Mouse (Mus musculus): ENCODE measurements around the gene Prim2. TPM values are rescaled to one million over a fixed set of nuclear protein-coding genes. Genes with fewer than 3 reads are reported as not detected.

The Prim2 gene
- polyA plus RNA-seq, 1 experiment from 2014 or later: 25.4 TPM

- 95% methylated on average over 7 of the region's 7 CpGs for WGBS
- ATAC-seq (ENCODE audit: low FRiP score, low TSS enrichment): no peak
- DNase-seq: no peak
- Histone ChIP-seq H3K36me3 (ENCODE audit: control insufficient read depth, insufficient read depth, low read length) (no peaks in the 10 kb centered on the region), H3K27me3 (ENCODE audit: control insufficient read depth, insufficient read depth, low read length) (no peaks in the 10 kb centered on the region), H3K4me1 (ENCODE audit: control insufficient read depth, insufficient read depth, low read length) (no peaks in the 10 kb centered on the region), H3K9ac (replicated peaks; ENCODE audit: low read length) (no peak overlapping the region), H3K27ac (replicated peaks; ENCODE audit: low read depth, low read length) (no peak overlapping the region), H3K9me3 (ENCODE audit: control insufficient read depth, low read length) (no peaks in the 10 kb centered on the region), H3K4me3 (replicated peaks; ENCODE audit: low read depth, low read length) (no peak overlapping the region), H3K4me2 (ENCODE audit: low read length) (no peak overlapping the region)
Measured at GRCm38 (mm10) chr1:33591997-33592608, 77.5 kb downstream of the Prim2 start.

GRCm38 (mm10) chr1:33590556-33591411 is 78.8 kb downstream of the Prim2 start:
- no peaks in the 10 kb centered on the region for H3K9me3 ChIP-seq (ENCODE audit: control insufficient read depth, low read length)
- H3K4me1 ChIP-seq (ENCODE audit: control insufficient read depth, insufficient read depth, low read length): no peaks in the 10 kb centered on the region
- H3K27me3 ChIP-seq (ENCODE audit: control insufficient read depth, insufficient read depth, low read length): no peaks in the 10 kb centered on the region
- WGBS: 76% methylated on average over 8 of the region's 8 CpGs
- DNase-seq (no peak), ATAC-seq (ENCODE audit: low FRiP score, low TSS enrichment) (no peak)
- no peak overlapping the region for H3K4me3 ChIP-seq (replicated peaks; ENCODE audit: low read depth, low read length)
- H3K4me2 ChIP-seq (ENCODE audit: low read length): no peak overlapping the region
- no peaks in the 10 kb centered on the region for H3K36me3 ChIP-seq (ENCODE audit: control insufficient read depth, insufficient read depth, low read length)
- H3K27ac ChIP-seq (replicated peaks; ENCODE audit: low read depth, low read length): no peak overlapping the region
- H3K9ac ChIP-seq (replicated peaks; ENCODE audit: low read length): no peak overlapping the region

- no peaks in the 10 kb centered on the region for H3K27me3 ChIP-seq (ENCODE audit: control insufficient read depth, insufficient read depth, low read length)
Measured at GRCm38 (mm10) chr1:33589531-33589930, 80.1 kb downstream of the Prim2 start.

GRCm38 (mm10) chr1:33588557-33588956 is 81.0 kb downstream of the Prim2 start:
- DNase-seq (no peak), ATAC-seq (ENCODE audit: low FRiP score, low TSS enrichment) (no peak)
- no peak overlapping the region for H3K27ac ChIP-seq (replicated peaks; ENCODE audit: low read depth, low read length)
- no peak overlapping the region for H3K9ac ChIP-seq (replicated peaks; ENCODE audit: low read length)
- no peaks in the 10 kb centered on the region for H3K4me1 ChIP-seq (ENCODE audit: control insufficient read depth, insufficient read depth, low read length)
- no peaks in the 10 kb centered on the region for H3K27me3 ChIP-seq (ENCODE audit: control insufficient read depth, insufficient read depth, low read length)
- H3K36me3 ChIP-seq (ENCODE audit: control insufficient read depth, insufficient read depth, low read length): no peaks in the 10 kb centered on the region
- no peak overlapping the region for H3K4me3 ChIP-seq (replicated peaks; ENCODE audit: low read depth, low read length)
- no peaks in the 10 kb centered on the region for H3K9me3 ChIP-seq (ENCODE audit: control insufficient read depth, low read length)
- no peak overlapping the region for H3K4me2 ChIP-seq (ENCODE audit: low read length)
- WGBS: 67% methylated on average over 6 of the region's 6 CpGs

More at GRCm38 (mm10) chr1:33589531-33589930, 80.1 kb downstream of the Prim2 start:
- H3K9me3 ChIP-seq (ENCODE audit: control insufficient read depth, low read length): no peaks in the 10 kb centered on the region
- H3K27ac ChIP-seq (replicated peaks; ENCODE audit: low read depth, low read length): no peak overlapping the region
- no peaks in the 10 kb centered on the region for H3K4me1 ChIP-seq (ENCODE audit: control insufficient read depth, insufficient read depth, low read length)
- H3K9ac ChIP-seq (replicated peaks; ENCODE audit: low read length): no peak overlapping the region
- no peak overlapping the region for H3K4me2 ChIP-seq (ENCODE audit: low read length)
- DNase-seq (no peak), ATAC-seq (ENCODE audit: low FRiP score, low TSS enrichment) (no peak)
- H3K4me3 ChIP-seq (replicated peaks; ENCODE audit: low read depth, low read length): no peak overlapping the region
- WGBS: 72% methylated on average over 2 of the region's 2 CpGs
- no peaks in the 10 kb centered on the region for H3K36me3 ChIP-seq (ENCODE audit: control insufficient read depth, insufficient read depth, low read length)

- no peak overlapping the region for H3K4me2 ChIP-seq (ENCODE audit: low read length)
- no peak overlapping the region for H3K4me3 ChIP-seq (replicated peaks; ENCODE audit: low read depth, low read length)
- no peak overlapping the region for H3K9ac ChIP-seq (replicated peaks; ENCODE audit: low read length)
- H3K36me3 ChIP-seq (ENCODE audit: control insufficient read depth, insufficient read depth, low read length): no peaks in the 10 kb centered on the region
- no peaks in the 10 kb centered on the region for H3K4me1 ChIP-seq (ENCODE audit: control insufficient read depth, insufficient read depth, low read length)
- no peak overlapping the region for H3K27ac ChIP-seq (replicated peaks; ENCODE audit: low read depth, low read length)
- no peaks in the 10 kb centered on the region for H3K9me3 ChIP-seq (ENCODE audit: control insufficient read depth, low read length)
- no peaks in the 10 kb centered on the region for H3K27me3 ChIP-seq (ENCODE audit: control insufficient read depth, insufficient read depth, low read length)
- DNase-seq (no peak), ATAC-seq (ENCODE audit: low FRiP score, low TSS enrichment) (no peak)
Measured at GRCm38 (mm10) chr1:33584590-33584978, 85.0 kb downstream of the Prim2 start.

- Histone ChIP-seq H3K27ac (replicated peaks; ENCODE audit: low read depth, low read length) (no peak overlapping the region), H3K9ac (replicated peaks; ENCODE audit: low read length) (no peak overlapping the region), H3K36me3 (ENCODE audit: control insufficient read depth, insufficient read depth, low read length) (no peaks in the 10 kb centered on the region), H3K27me3 (ENCODE audit: control insufficient read depth, insufficient read depth, low read length) (no peaks in the 10 kb centered on the region), H3K4me3 (replicated peaks; ENCODE audit: low read depth, low read length) (no peak overlapping the region), H3K4me1 (ENCODE audit: control insufficient read depth, insufficient read depth, low read length) (no peaks in the 10 kb centered on the region), H3K9me3 (ENCODE audit: control insufficient read depth, low read length) (no peaks in the 10 kb centered on the region), H3K4me2 (ENCODE audit: low read length) (no peak overlapping the region)
- WGBS: 94% methylated on average over 7 of the region's 7 CpGs
- ATAC-seq (ENCODE audit: low FRiP score, low TSS enrichment) (no peak), DNase-seq (no peak)
Measured at GRCm38 (mm10) chr1:33583817-33584589, 85.6 kb downstream of the Prim2 start.

GRCm38 (mm10) chr1:33578593-33578992 is 91.0 kb downstream of the Prim2 start:
- H3K36me3 ChIP-seq (ENCODE audit: control insufficient read depth, insufficient read depth, low read length): no peaks in the 10 kb centered on the region

GRCm38 (mm10) chr1:33574459-33574858 is 95.1 kb downstream of the Prim2 start:
- Histone ChIP-seq H3K36me3 (ENCODE audit: control insufficient read depth, insufficient read depth, low read length) (no peaks in the 10 kb centered on the region), H3K4me3 (replicated peaks; ENCODE audit: low read depth, low read length) (no peak overlapping the region)
- no peak for DNase-seq

More at GRCm38 (mm10) chr1:33578593-33578992, 91.0 kb downstream of the Prim2 start:
- Histone ChIP-seq H3K27me3 (ENCODE audit: control insufficient read depth, insufficient read depth, low read length) (no peaks in the 10 kb centered on the region), H3K4me3 (replicated peaks; ENCODE audit: low read depth, low read length) (no peak overlapping the region), H3K4me2 (ENCODE audit: low read length) (no peak overlapping the region), H3K4me1 (ENCODE audit: control insufficient read depth, insufficient read depth, low read length) (no peaks in the 10 kb centered on the region), H3K9me3 (ENCODE audit: control insufficient read depth, low read length) (no peaks in the 10 kb centered on the region), H3K27ac (replicated peaks; ENCODE audit: low read depth, low read length) (no peak overlapping the region), H3K9ac (replicated peaks; ENCODE audit: low read length) (no peak overlapping the region)
- WGBS: 86% methylated on average over 6 of the region's 6 CpGs
- no peak for DNase-seq
- ATAC-seq (ENCODE audit: low FRiP score, low TSS enrichment): no peak

More at GRCm38 (mm10) chr1:33574459-33574858, 95.1 kb downstream of the Prim2 start:
- WGBS: 91% methylated on average over 6 of the region's 6 CpGs
- Histone ChIP-seq H3K4me1 (ENCODE audit: control insufficient read depth, insufficient read depth, low read length) (no peaks in the 10 kb centered on the region), H3K27me3 (ENCODE audit: control insufficient read depth, insufficient read depth, low read length) (no peaks in the 10 kb centered on the region), H3K27ac (replicated peaks; ENCODE audit: low read depth, low read length) (no peak overlapping the region), H3K9me3 (ENCODE audit: control insufficient read depth, low read length) (no peaks in the 10 kb centered on the region), H3K9ac (replicated peaks; ENCODE audit: low read length) (no peak overlapping the region), H3K4me2 (ENCODE audit: low read length) (no peak overlapping the region)
- no peak for ATAC-seq (ENCODE audit: low FRiP score, low TSS enrichment)

All from midbrain, embryonic 14.5 days (tissue).